Mouse (Mus musculus) embryonic fibroblast, embryonic 13.5 days (primary cell): ENCODE data around the gene Krtcap3. TPM values are rescaled to one million over a fixed set of nuclear protein-coding genes. Genes with fewer than 3 reads are reported as not detected.
"Not testable (repeated sequence)": the region's sequence is repeated elsewhere in the genome, so short reads cannot be mapped to it uniquely, and the experiment has no call there.

Experiments used
- H3K27ac ChIP-seq: 2 replicates; pipeline ENCODE4 v1.5.1; 2012; ENCODE audit warnings: low read length, control low read depth, inconsistent platforms; ENCODE audit not compliant: insufficient read depth
- H3K4me1 ChIP-seq: 2 replicates; pipeline ENCODE4 v1.6.1; 2011; ENCODE audit warnings: low read length; ENCODE audit not compliant: control insufficient read depth, insufficient read depth
- H3K4me3 ChIP-seq: 2 replicates; pipeline ENCODE4 v1.5.1; 2011; ENCODE audit warnings: mild to moderate bottlenecking, control low read depth, low read length; ENCODE audit not compliant: insufficient read depth
- CTCF ChIP-seq: IDR thresholded peaks from 2 replicates; pipeline ENCODE4 v1.5.1; 2011; ENCODE audit warnings: mild to moderate bottlenecking, control low read depth, low read length, moderate library complexity, borderline replicate concordance; ENCODE audit not compliant: insufficient read depth
- POLR2A ChIP-seq: IDR thresholded peaks from 2 replicates; pipeline ENCODE4 v1.6.1; 2011; ENCODE audit warnings: low read depth, mild to moderate bottlenecking, control low read depth, low read length, moderate library complexity
- polyA plus RNA-seq: library from polyadenylated mRNA; stranded (reverse); fragments of >200 nt; gene quantifications from 2 replicates; pipeline ENCODE4 v1.2.4, GENCODE M21; 2011; ENCODE audit warnings: low read depth; ENCODE audit not compliant: missing spikeins, insufficient read length

Gene Krtcap3
- 0.81 and 1.4 TPM in 2 replicates for polyA plus RNA-seq

GRCm38 (mm10) chr5:31251541-31252101 is at the start of gene Krtcap3:
Krtcap3 (plus strand) TSS chr5:31251691.
- Histone ChIP-seq H3K4me3 (no peak within 1 kb of the TSS), H3K4me1 (no peaks in the 10 kb centered on the region), H3K27ac (no peak within 1 kb of the TSS)
- TF ChIP-seq POLR2A: no peak
- no peak for TF ChIP-seq CTCF

- Histone ChIP-seq H3K4me3 (peak within 1 kb of the TSS; percentile 67), H3K27ac (peak within 1 kb of the TSS; percentile 39), H3K4me1 (no peaks in the 10 kb centered on the region)
- TF ChIP-seq CTCF (no peak), POLR2A (peak; percentile 75)
These were observed 49.5 kb upstream of the Krtcap3 start, which contains the start of gene Zfp513 for GRCm38 (mm10) chr5:31201742-31202590. Zfp513 (minus strand) TSS chr5:31202303.

- Histone ChIP-seq H3K4me1 (no peaks in the 10 kb centered on the region), H3K27ac (no peak overlapping the region), H3K4me3 (0 out of 2 replicates have a peak overlapping the region, but pooled peaks have one; percentile 43)
- TF ChIP-seq CTCF (no peak), POLR2A (no peak)
These were observed 48.6 kb upstream of the Krtcap3 start for GRCm38 (mm10) chr5:31202933-31203332.

GRCm38 (mm10) chr5:31203866-31204265 is 47.6 kb upstream of the Krtcap3 start:
- no peak overlapping the region for H3K4me3 ChIP-seq
- no peaks in the 10 kb centered on the region for H3K4me1 ChIP-seq
- no peak for TF ChIP-seq CTCF
- H3K27ac ChIP-seq: no peak overlapping the region

GRCm38 (mm10) chr5:31204421-31204820 is 47.1 kb upstream of the Krtcap3 start:
- TF ChIP-seq POLR2A (no peak), CTCF (no peak)
- Histone ChIP-seq H3K27ac (no peak overlapping the region), H3K4me1 (no peaks in the 10 kb centered on the region), H3K4me3 (no peak overlapping the region)

- not testable (repeated sequence) for H3K4me1 ChIP-seq, H3K27ac ChIP-seq
These were observed 34.9 kb upstream of the Krtcap3 start for GRCm38 (mm10) chr5:31216554-31216953.

GRCm38 (mm10) chr5:31218294-31218693 is 33.2 kb upstream of the Krtcap3 start:
- no peak for TF ChIP-seq POLR2A
- no peak for TF ChIP-seq CTCF
- Histone ChIP-seq H3K27ac (no peak overlapping the region), H3K4me1 (no peaks in the 10 kb centered on the region), H3K4me3 (peak overlapping the region; percentile 30; the same call in 1 of the 2 replicates)

More at GRCm38 (mm10) chr5:31216554-31216953, 34.9 kb upstream of the Krtcap3 start:
- not testable (repeated sequence) for H3K4me3 ChIP-seq

GRCm38 (mm10) chr5:31219070-31219469 is 32.4 kb upstream of the Krtcap3 start:
- no peak overlapping the region for H3K27ac ChIP-seq
- H3K4me1 ChIP-seq: no peaks in the 10 kb centered on the region
- peak overlapping the region; percentile 30 for H3K4me3 ChIP-seq
- TF ChIP-seq CTCF: no peak
- no peak for TF ChIP-seq POLR2A

- Histone ChIP-seq H3K27ac (peak overlapping the region; percentile 61), H3K4me1 (no peaks in the 10 kb centered on the region), H3K4me3 (peak overlapping the region; percentile 90)
- TF ChIP-seq POLR2A: no peak
- no peak for TF ChIP-seq CTCF
These were observed 32.0 kb upstream of the Krtcap3 start for GRCm38 (mm10) chr5:31219474-31219873.

GRCm38 (mm10) chr5:31219911-31220447 is 31.5 kb upstream of the Krtcap3 start:
- Histone ChIP-seq H3K4me1 (no peaks in the 10 kb centered on the region), H3K4me3 (peak overlapping the region; percentile 90), H3K27ac (peak overlapping the region; percentile 61)
- TF ChIP-seq CTCF: no peak
- TF ChIP-seq POLR2A: no peak
